ENCODE assay signal across 8 mouse cellular contexts in the genomic region with DNA sequence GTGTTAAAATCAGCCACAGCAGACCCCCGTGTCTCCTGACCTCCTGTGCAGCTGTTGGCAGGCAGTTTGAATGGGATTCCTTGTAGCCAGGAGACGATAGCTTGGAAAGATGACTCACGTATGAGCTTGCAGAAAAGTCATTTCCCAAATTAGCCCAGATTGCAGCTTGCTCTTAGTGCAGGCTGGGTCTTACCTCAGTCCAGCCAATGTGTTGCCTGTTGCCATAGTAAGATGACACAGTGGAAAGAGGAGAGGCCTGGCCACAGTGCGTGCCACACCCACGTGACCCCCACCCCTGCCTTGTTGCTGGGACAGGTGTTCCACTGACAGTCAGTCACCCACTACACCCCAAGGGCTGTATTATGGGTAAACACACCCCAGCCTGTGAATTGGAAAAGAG. TPM values are rescaled to one million over a fixed set of nuclear protein-coding genes. Genes with fewer than 3 reads are reported as not detected.
DNase-seq lines count a peak whose midpoint lies in the region; ATAC-seq and TF ChIP-seq lines count a peak whose summit lies in the region.

No protein-coding gene starts in this region.

- H3K9me3 ChIP-seq in liver, embryonic 13.5 days (replicated peaks), result no peaks in the 10 kb centered on the region
- H3K9me3 ChIP-seq in hindbrain, embryonic 12.5 days (replicated peaks), result no peaks in the 10 kb centered on the region

- no peak for TF ChIP-seq POLR2A in spleen, adult 2 months (IDR thresholded peaks at IDR 0.05; ENCODE audit: low read depth, low read length)

- H3K27me3 ChIP-seq in liver, embryonic 13.5 days, result no peaks in the 10 kb centered on the region
- H3K27me3 ChIP-seq in spleen, adult 2 months (ENCODE audit: control insufficient read depth, insufficient read depth, low read length), result no peaks in the 10 kb centered on the region
- H3K27me3 ChIP-seq in hindbrain, embryonic 12.5 days, result no peaks in the 10 kb centered on the region

- WGBS in liver, embryonic 13.5 days (ENCODE audit: insufficient replicate concordance), result 57% methylated on average over 5 of the region's 5 CpGs
- 17% methylated on average over 5 of the region's 5 CpGs for WGBS in spleen, adult 2 months
- 85% methylated on average over 5 of the region's 5 CpGs for WGBS in hindbrain, embryonic 12.5 days

- no peaks in the 10 kb centered on the region; the same call in 1 of the 2 replicates for H3K36me3 ChIP-seq in liver, embryonic 13.5 days
- no peaks in the 10 kb centered on the region for H3K36me3 ChIP-seq in spleen, adult 2 months (ENCODE audit: control insufficient read depth, insufficient read depth, low read length)
- 0 out of 2 replicates have a peak, but pooled peaks cover 3% of the 10 kb centered on the region for H3K36me3 ChIP-seq in hindbrain, embryonic 12.5 days

- peak; percentile 55 to 57 for DNase-seq in right cerebral cortex, adult 2 months (ENCODE audit: low spot score in 2 of 2)
- DNase-seq in right cerebral cortex, postnatal 4 days, result no peak
- peak; percentile 84 for DNase-seq in gastrocnemius, postnatal 14 days
- DNase-seq in liver, embryonic 13.5 days, result no peak
- peak; percentile 64 to 87 for DNase-seq in spleen, adult 2 months (ENCODE audit: low read depth in 1 of 2, low spot score in 2 of 2)
- no peak for DNase-seq in cerebellum, adult 9-10 months
- no peak for DNase-seq in layer of hippocampus, adult 9-10 months (ENCODE audit: low spot score)

- H3K4me1 ChIP-seq in liver, embryonic 13.5 days (replicated peaks), result peaks cover 94% of the 10 kb centered on the region
- peaks cover 65% of the 10 kb centered on the region for H3K4me1 ChIP-seq in spleen, adult 2 months (ENCODE audit: control insufficient read depth, insufficient read depth, insufficient read length)
- peaks cover 58% of the 10 kb centered on the region for H3K4me1 ChIP-seq in hindbrain, embryonic 12.5 days

- no peak overlapping the region for H3K4me2 ChIP-seq in liver, embryonic 13.5 days
- H3K4me2 ChIP-seq in hindbrain, embryonic 12.5 days (replicated peaks), result no peak overlapping the region

- intact Hi-C loops in gastrocnemius, postnatal 14 days (cut with DNase I; ENCODE audit: low total_unique reads), result no loop called here

- no peak for ATAC-seq in liver, embryonic 13.5 days (ENCODE audit: low read depth)
- ATAC-seq in hindbrain, embryonic 12.5 days (ENCODE audit: low FRiP score), result no peak

- TF ChIP-seq CTCF in spleen, adult 2 months (IDR thresholded peaks at IDR 0.05; ENCODE audit: extremely low read depth, insufficient read depth, insufficient read length, insufficient replicate concordance), result no peak

- H3K27ac ChIP-seq in liver, embryonic 13.5 days, result peak overlapping the region; percentile 81
- peak overlapping the region; percentile 93 for H3K27ac ChIP-seq in spleen, adult 2 months (ENCODE audit: insufficient read depth, low read length)
- H3K27ac ChIP-seq in hindbrain, embryonic 12.5 days, result no peak overlapping the region

- no peak overlapping the region for H3K9ac ChIP-seq in liver, embryonic 13.5 days
- H3K9ac ChIP-seq in hindbrain, embryonic 12.5 days, result no peak overlapping the region

- no peak overlapping the region for H3K4me3 ChIP-seq in liver, embryonic 13.5 days (replicated peaks)
- no peak overlapping the region for H3K4me3 ChIP-seq in spleen, adult 2 months (ENCODE audit: extremely low read depth, insufficient read depth, insufficient read length)
- H3K4me3 ChIP-seq in hindbrain, embryonic 12.5 days, result no peak overlapping the region

RNA-seq across cellular contexts. Expression of a gene that starts 5.2 kb away (rescaled TPM):
- 10 to 100 TPM; 75.7 to 81.9 TPM for total RNA-seq in gastrocnemius, postnatal 14 days (2021)
- polyA plus RNA-seq in liver, embryonic 13.5 days (2015; fragmentation: Nextera tagmentation; extraction: Ambion mirVana), result 5.3 and 5.4 TPM in 2 replicates
- polyA plus RNA-seq in spleen, adult 2 months (2012; rRNA removed), result 75.1 and 95.9 TPM in 2 replicates
- 22.7 and 24.7 TPM in 2 replicates for polyA plus RNA-seq in hindbrain, embryonic 12.5 days (2016; fragmentation: Nextera tagmentation; extraction: Ambion mirVana)

Comparison
In these comparisons a context has a peak if more than half of its experiments do, and no peak if none do; other contexts are left out.
1. DNase-seq: peak in right cerebral cortex, adult 2 months (2 of 2), gastrocnemius, postnatal 14 days (single experiment) and spleen, adult 2 months (2 of 2); none in right cerebral cortex, postnatal 4 days (single experiment), liver, embryonic 13.5 days (single experiment), cerebellum, adult 9-10 months (single experiment) and layer of hippocampus, adult 9-10 months (single experiment).